Mouse (Mus musculus) intestine, postnatal 0 days (tissue): ENCODE results near the gene Krtcap2. TPM values are rescaled to one million over a fixed set of nuclear protein-coding genes. Genes with fewer than 3 reads are reported as not detected.

Experiments
- ATAC-seq: fragments of 200-750 bp; cut with Nextera tagmentation; 2 replicates; pipeline ENCODE4 v1.8.0; 2017; ENCODE audit warnings: mild to moderate bottlenecking, moderate TSS enrichment, moderate library complexity
- H3K27ac ChIP-seq: fragments of 300-500 bp; sonication (generic); 2 replicates; pipeline ENCODE4 v1.5.1; 2014; ENCODE audit warnings: mild to moderate bottlenecking, low read depth, low read length, moderate library complexity
- H3K27me3 ChIP-seq: fragments of 300-500 bp; sonication (generic); replicated peaks from 2 replicates; pipeline ENCODE4 v1.6.1; 2014; ENCODE audit warnings: low read length, mixed read lengths; ENCODE audit not compliant: control insufficient read depth, insufficient read depth
- H3K36me3 ChIP-seq: fragments of 300-500 bp; sonication (generic); 2 replicates; pipeline ENCODE4 v1.6.1; 2014; ENCODE audit warnings: mild to moderate bottlenecking, moderate library complexity; ENCODE audit not compliant: control insufficient read depth, insufficient read depth
- H3K4me1 ChIP-seq: fragments of 300-500 bp; sonication (generic); replicated peaks from 2 replicates; pipeline ENCODE4 v1.6.1; 2014; ENCODE audit warnings: antibody characterized with exemption, low read length, mixed read lengths; ENCODE audit not compliant: control insufficient read depth, insufficient read depth
- H3K4me2 ChIP-seq: fragments of 300-500 bp; sonication (generic); replicated peaks from 2 replicates; pipeline ENCODE4 v1.6.1; 2014; ENCODE audit warnings: low read depth, mild to moderate bottlenecking, moderate library complexity
- H3K4me3 ChIP-seq: fragments of 300-500 bp; sonication (generic); 2 replicates; pipeline ENCODE4 v1.5.1; 2014; ENCODE audit warnings: low read depth, low read length
- H3K9ac ChIP-seq: fragments of 300-500 bp; sonication (generic); 2 replicates; pipeline ENCODE4 v1.6.1; 2014; ENCODE audit warnings: mild to moderate bottlenecking, low read depth, low read length
- H3K9me3 ChIP-seq: fragments of 300-500 bp; sonication (generic); 2 replicates; pipeline ENCODE4 v1.6.1; 2016; ENCODE audit warnings: mixed run types; ENCODE audit not compliant: control insufficient read depth
- CTCF ChIP-seq: sonication (generic); IDR thresholded peaks from 2 replicates; pipeline ENCODE4 v1.5.1; 2016; ENCODE audit warnings: low read depth, mild to moderate bottlenecking, control low read depth, antibody characterized with exemption, moderate library complexity
- WGBS: fragments of 180-500 bp; shearing (Covaris S2); extraction: QIAGEN DNeasy Blood & Tissue Kit; methylation state at CpG from one replicate; pipeline ENCODE4 v1.1.7; 2014; 5-methylcytosine and 5-hydroxymethylcytosine counted together
- polyA plus RNA-seq: library from polyadenylated mRNA; unstranded; fragments of >200 nt; fragmentation: Nextera tagmentation; extraction: Ambion mirVana; gene quantifications from 2 replicates; pipeline ENCODE4 v1.2.1, GENCODE M21; 2015

Krtcap2 gene
- polyA plus RNA-seq, 1 experiment from 2014 or later, result 281 TPM

GRCm38 (mm10) chr3:89231772-89232275 is 13.9 kb upstream of the Krtcap2 start:
- Histone ChIP-seq H3K36me3 (no peaks in the 10 kb centered on the region), H3K4me3 (no peak overlapping the region), H3K4me1 (peaks cover 3% of the 10 kb centered on the region; the same call in 1 of the 2 replicates), H3K4me2 (no peak overlapping the region), H3K27ac (no peak overlapping the region), H3K9ac (no peak overlapping the region), H3K27me3 (no peaks in the 10 kb centered on the region), H3K9me3 (no peaks in the 10 kb centered on the region)
- ATAC-seq, result no peak
- WGBS, result 74% methylated on average over 16 of the region's 16 CpGs
- TF ChIP-seq CTCF, result no peak

GRCm38 (mm10) chr3:89232614-89233013 is 13.2 kb upstream of the Krtcap2 start:
- Histone ChIP-seq H3K27me3 (no peaks in the 10 kb centered on the region), H3K4me2 (no peak overlapping the region), H3K9ac (no peak overlapping the region), H3K4me3 (no peak overlapping the region), H3K27ac (no peak overlapping the region), H3K4me1 (peaks cover 3% of the 10 kb centered on the region; the same call in 1 of the 2 replicates), H3K36me3 (no peaks in the 10 kb centered on the region), H3K9me3 (no peaks in the 10 kb centered on the region)
- no peak for TF ChIP-seq CTCF
- no peak for ATAC-seq
- 34% methylated on average over 6 of the region's 6 CpGs for WGBS

- H3K4me1 ChIP-seq, result 0 out of 2 replicates have a peak, but pooled peaks cover 3% of the 10 kb centered on the region
- no peaks in the 10 kb centered on the region; the same call in 1 of the 2 replicates for H3K36me3 ChIP-seq
- no peak overlapping the region for H3K4me2 ChIP-seq
- H3K27me3 ChIP-seq, result no peaks in the 10 kb centered on the region
- WGBS, result 37% methylated on average over 13 of the region's 14 CpGs
- no peaks in the 10 kb centered on the region for H3K9me3 ChIP-seq
- peak overlapping the region; percentile 16; the same call in 1 of the 2 replicates for H3K27ac ChIP-seq
- no peak for TF ChIP-seq CTCF
- ATAC-seq, result peak; percentile 75
- no peak overlapping the region for H3K4me3 ChIP-seq
- H3K9ac ChIP-seq, result no peak overlapping the region
These were observed 12.1 kb upstream of the Krtcap2 start for GRCm38 (mm10) chr3:89233562-89234110.

- H3K27ac ChIP-seq, result no peak overlapping the region
- ATAC-seq, result no peak
- H3K4me2 ChIP-seq, result no peak overlapping the region
- no peak for TF ChIP-seq CTCF
- no peak overlapping the region for H3K9ac ChIP-seq
- no peaks in the 10 kb centered on the region for H3K27me3 ChIP-seq
- WGBS, result 89% methylated on average over 10 of the region's 10 CpGs
- no peak overlapping the region for H3K4me3 ChIP-seq
- H3K9me3 ChIP-seq, result no peaks in the 10 kb centered on the region
- H3K36me3 ChIP-seq, result no peaks in the 10 kb centered on the region; the same call in 1 of the 2 replicates
- 0 out of 2 replicates have a peak, but pooled peaks cover 3% of the 10 kb centered on the region for H3K4me1 ChIP-seq
These were observed 9.2 kb upstream of the Krtcap2 start for GRCm38 (mm10) chr3:89236516-89236915.

- WGBS, result 88% methylated on average over 21 of the region's 21 CpGs
- no peak overlapping the region for H3K9ac ChIP-seq
- no peak for TF ChIP-seq CTCF
These were observed 8.1 kb upstream of the Krtcap2 start for GRCm38 (mm10) chr3:89237682-89238081.

GRCm38 (mm10) chr3:89238494-89238893 is 7.3 kb upstream of the Krtcap2 start:
- no peak overlapping the region for H3K9ac ChIP-seq
- H3K9me3 ChIP-seq, result no peaks in the 10 kb centered on the region
- H3K27ac ChIP-seq, result peak overlapping the region; percentile 15; the same call in 1 of the 2 replicates
- H3K36me3 ChIP-seq, result no peaks in the 10 kb centered on the region; the same call in 1 of the 2 replicates
- peak; percentile 56 for ATAC-seq
- no peaks in the 10 kb centered on the region for H3K27me3 ChIP-seq
- no peak for TF ChIP-seq CTCF
- 30% methylated on average over 11 of the region's 12 CpGs for WGBS
- H3K4me3 ChIP-seq, result no peak overlapping the region
- peak overlapping the region; percentile 57 for H3K4me2 ChIP-seq
- H3K4me1 ChIP-seq, result 0 out of 2 replicates have a peak, but pooled peaks cover 7% of the 10 kb centered on the region

More at GRCm38 (mm10) chr3:89237682-89238081, 8.1 kb upstream of the Krtcap2 start:
- no peak for ATAC-seq
- H3K27me3 ChIP-seq, result no peaks in the 10 kb centered on the region
- no peaks in the 10 kb centered on the region; the same call in 1 of the 2 replicates for H3K36me3 ChIP-seq
- no peak overlapping the region for H3K4me2 ChIP-seq
- 0 out of 2 replicates have a peak, but pooled peaks cover 7% of the 10 kb centered on the region for H3K4me1 ChIP-seq
- H3K4me3 ChIP-seq, result no peak overlapping the region
- H3K9me3 ChIP-seq, result no peaks in the 10 kb centered on the region
- H3K27ac ChIP-seq, result no peak overlapping the region
